Mouse (Mus musculus): Measurements from ENCODE around the gene Tbxas1. TPM values are rescaled to one million over a fixed set of nuclear protein-coding genes. Genes with fewer than 3 reads are reported as not detected.

The Tbxas1 gene
- polyA plus RNA-seq, 1 experiment from 2014 or later: 2.0 TPM

DNA sequence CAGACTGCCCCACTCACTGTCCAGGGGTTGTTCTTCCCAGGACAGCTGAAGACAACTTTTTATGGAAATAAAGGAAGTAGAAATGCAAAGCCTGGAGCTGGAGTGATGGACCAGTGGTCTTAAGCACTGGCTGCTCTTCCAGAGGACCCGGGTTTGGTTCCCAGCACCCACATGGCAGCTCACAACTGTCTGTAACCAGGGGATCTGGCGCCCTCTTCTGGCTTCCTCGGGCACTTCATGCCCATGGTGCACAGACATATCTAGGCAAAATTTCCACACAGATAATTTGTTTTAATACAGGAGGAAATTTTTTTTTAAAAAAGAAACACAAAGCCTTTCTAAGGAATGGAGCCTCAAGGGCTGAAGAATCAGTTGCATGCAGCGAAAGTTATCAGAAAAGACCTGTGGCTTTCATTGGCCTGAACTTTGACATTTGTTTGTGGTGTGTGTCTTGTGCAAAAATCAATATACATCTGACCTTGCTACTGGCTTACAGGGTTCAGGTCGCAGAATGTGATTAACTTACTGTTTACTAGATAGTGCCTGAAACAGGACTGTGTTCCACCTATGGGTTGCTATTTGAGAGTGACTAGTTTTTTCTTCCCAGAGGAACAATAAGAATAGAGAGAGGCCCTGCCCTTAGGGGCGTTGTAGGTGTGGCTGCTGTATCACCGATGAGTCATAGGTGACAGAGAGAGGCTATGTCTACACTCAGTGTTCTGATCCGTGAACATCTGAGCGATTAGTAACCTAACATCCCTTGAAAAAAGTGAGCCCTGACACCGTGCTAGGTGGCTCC, 138.0 kb downstream of the Tbxas1 start:
- 89% methylated on average over 10 of the region's 10 CpGs for WGBS
- no peak for ATAC-seq (ENCODE audit: low read depth)
- no peaks in the 10 kb centered on the region for H3K36me3 ChIP-seq (ENCODE audit: control insufficient read depth, insufficient read depth, low read length)
- no peak overlapping the region for H3K4me3 ChIP-seq (ENCODE audit: low read depth, low read length)
- no peak overlapping the region for H3K27ac ChIP-seq (ENCODE audit: low read depth, low read length)
- no peak overlapping the region for H3K9ac ChIP-seq (replicated peaks; ENCODE audit: low read depth, low read length)
- H3K9me3 ChIP-seq (ENCODE audit: control insufficient read depth, low read length): no peaks in the 10 kb centered on the region
- no peaks in the 10 kb centered on the region for H3K27me3 ChIP-seq (ENCODE audit: control insufficient read depth, insufficient read depth, low read length)
- H3K4me2 ChIP-seq (ENCODE audit: low read depth, low read length): no peak overlapping the region
- no peaks in the 10 kb centered on the region for H3K4me1 ChIP-seq (ENCODE audit: control insufficient read depth, insufficient read depth, low read length)

DNA sequence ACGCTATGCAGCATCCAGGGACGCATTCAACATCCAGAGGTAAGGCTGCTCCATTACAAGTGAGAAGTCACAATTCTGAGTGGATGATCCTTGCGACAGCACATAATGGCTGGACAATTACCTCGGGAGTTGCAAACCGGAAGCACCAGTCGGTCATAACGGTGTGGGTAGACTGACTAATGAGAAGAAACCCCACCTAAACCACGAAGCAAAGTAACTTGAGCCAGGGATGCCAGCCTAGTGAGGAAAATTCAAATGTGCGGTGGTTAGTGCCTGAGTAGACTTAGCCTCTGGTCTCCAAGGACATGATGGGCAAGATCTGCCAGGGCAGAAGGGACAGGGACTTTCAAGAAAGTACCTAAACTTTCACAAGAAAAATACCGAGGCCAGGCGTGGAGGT, 142.7 kb downstream of the Tbxas1 start:
- no peaks in the 10 kb centered on the region for H3K9me3 ChIP-seq (ENCODE audit: control insufficient read depth, low read length)
- H3K27me3 ChIP-seq (ENCODE audit: control insufficient read depth, insufficient read depth, low read length): no peaks in the 10 kb centered on the region
- H3K27ac ChIP-seq (ENCODE audit: low read depth, low read length): no peak overlapping the region
- H3K4me3 ChIP-seq (ENCODE audit: low read depth, low read length): no peak overlapping the region
- no peak overlapping the region for H3K9ac ChIP-seq (replicated peaks; ENCODE audit: low read depth, low read length)
- H3K4me1 ChIP-seq (ENCODE audit: control insufficient read depth, insufficient read depth, low read length): no peaks in the 10 kb centered on the region
- ATAC-seq (ENCODE audit: low read depth): no peak
- no peak overlapping the region for H3K4me2 ChIP-seq (ENCODE audit: low read depth, low read length)
- no peaks in the 10 kb centered on the region for H3K36me3 ChIP-seq (ENCODE audit: control insufficient read depth, insufficient read depth, low read length)
- WGBS: 87% methylated on average over 11 of the region's 11 CpGs

DNA sequence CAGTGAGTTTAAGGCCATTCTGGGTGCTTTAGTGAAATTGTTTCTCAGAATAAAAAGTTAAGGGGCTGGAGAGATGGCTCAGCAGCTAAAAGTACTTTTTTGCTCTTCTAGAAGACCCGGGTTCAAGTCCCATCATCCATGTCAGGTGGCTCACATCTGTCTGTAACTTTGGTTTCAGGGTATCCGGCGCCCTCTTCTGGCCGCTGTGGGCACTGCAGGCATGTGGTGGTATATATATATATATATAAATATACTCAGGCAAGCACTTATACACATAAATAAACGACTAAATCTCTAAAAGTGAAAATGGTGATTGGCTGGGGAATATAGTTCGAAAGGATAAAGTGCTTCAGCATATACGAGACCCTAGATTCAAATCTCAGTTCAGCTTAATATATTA, 143.6 kb downstream of the Tbxas1 start:
- no peaks in the 10 kb centered on the region for H3K27me3 ChIP-seq (ENCODE audit: control insufficient read depth, insufficient read depth, low read length)
- H3K27ac ChIP-seq (ENCODE audit: low read depth, low read length): no peak overlapping the region
- no peaks in the 10 kb centered on the region for H3K4me1 ChIP-seq (ENCODE audit: control insufficient read depth, insufficient read depth, low read length)
- H3K4me2 ChIP-seq (ENCODE audit: low read depth, low read length): no peak overlapping the region
- no peaks in the 10 kb centered on the region for H3K9me3 ChIP-seq (ENCODE audit: control insufficient read depth, low read length)
- no peak for ATAC-seq (ENCODE audit: low read depth)
- no peak overlapping the region for H3K4me3 ChIP-seq (ENCODE audit: low read depth, low read length)
- no peak overlapping the region for H3K9ac ChIP-seq (replicated peaks; ENCODE audit: low read depth, low read length)
- WGBS: 72% methylated on average over 7 of the region's 7 CpGs
- H3K36me3 ChIP-seq (ENCODE audit: control insufficient read depth, insufficient read depth, low read length): no peaks in the 10 kb centered on the region

DNA sequence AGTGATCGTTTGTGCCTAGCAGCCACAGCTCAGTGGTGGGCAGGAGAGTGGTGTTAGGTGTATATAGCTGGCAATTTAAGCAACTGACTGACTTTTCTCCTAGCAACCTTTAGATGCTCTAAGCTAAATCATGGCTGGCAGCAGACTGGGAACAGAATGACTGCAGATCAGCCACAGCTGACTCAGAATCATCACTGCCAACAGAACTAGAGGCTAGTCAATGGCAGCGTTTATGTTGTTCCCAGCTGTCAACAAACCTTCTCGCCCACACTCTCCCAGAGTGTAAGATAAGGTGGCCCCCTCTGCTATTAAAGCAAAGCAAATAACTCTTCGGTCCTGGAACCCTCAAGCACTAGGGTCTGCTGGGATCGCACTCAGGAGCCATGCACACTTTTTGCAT, 144.0 kb downstream of the Tbxas1 start:
- Histone ChIP-seq H3K4me1 (ENCODE audit: control insufficient read depth, insufficient read depth, low read length) (no peaks in the 10 kb centered on the region), H3K27me3 (ENCODE audit: control insufficient read depth, insufficient read depth, low read length) (no peaks in the 10 kb centered on the region), H3K9ac (replicated peaks; ENCODE audit: low read depth, low read length) (no peak overlapping the region), H3K4me3 (ENCODE audit: low read depth, low read length) (no peak overlapping the region), H3K9me3 (ENCODE audit: control insufficient read depth, low read length) (no peaks in the 10 kb centered on the region), H3K36me3 (ENCODE audit: control insufficient read depth, insufficient read depth, low read length) (no peaks in the 10 kb centered on the region), H3K4me2 (ENCODE audit: low read depth, low read length) (no peak overlapping the region), H3K27ac (ENCODE audit: low read depth, low read length) (no peak overlapping the region)
- WGBS: 92% methylated on average over 5 of the region's 5 CpGs
- no peak for ATAC-seq (ENCODE audit: low read depth)

DNA sequence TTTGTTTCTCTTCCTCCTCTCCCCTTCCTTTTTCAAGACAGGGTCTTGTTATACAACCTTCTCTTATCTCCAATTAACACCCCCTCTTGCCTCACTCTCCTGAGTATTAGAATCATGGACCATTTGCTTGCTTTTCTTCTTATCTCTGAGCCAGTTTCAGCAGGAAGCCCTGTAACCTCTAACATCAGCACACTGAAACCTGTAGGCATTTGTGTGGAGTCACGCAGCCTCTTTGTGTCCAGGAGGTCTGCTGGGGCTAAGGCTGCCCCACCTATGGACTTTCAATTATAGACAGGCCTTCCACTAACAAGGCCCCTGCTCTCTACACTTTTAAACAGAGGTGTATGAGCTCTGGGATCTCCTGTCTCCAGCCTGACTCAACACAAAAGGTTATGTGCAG, 146.7 kb downstream of the Tbxas1 start:
- WGBS: 81% methylated on average over 1 of the region's 1 CpGs

DNA sequence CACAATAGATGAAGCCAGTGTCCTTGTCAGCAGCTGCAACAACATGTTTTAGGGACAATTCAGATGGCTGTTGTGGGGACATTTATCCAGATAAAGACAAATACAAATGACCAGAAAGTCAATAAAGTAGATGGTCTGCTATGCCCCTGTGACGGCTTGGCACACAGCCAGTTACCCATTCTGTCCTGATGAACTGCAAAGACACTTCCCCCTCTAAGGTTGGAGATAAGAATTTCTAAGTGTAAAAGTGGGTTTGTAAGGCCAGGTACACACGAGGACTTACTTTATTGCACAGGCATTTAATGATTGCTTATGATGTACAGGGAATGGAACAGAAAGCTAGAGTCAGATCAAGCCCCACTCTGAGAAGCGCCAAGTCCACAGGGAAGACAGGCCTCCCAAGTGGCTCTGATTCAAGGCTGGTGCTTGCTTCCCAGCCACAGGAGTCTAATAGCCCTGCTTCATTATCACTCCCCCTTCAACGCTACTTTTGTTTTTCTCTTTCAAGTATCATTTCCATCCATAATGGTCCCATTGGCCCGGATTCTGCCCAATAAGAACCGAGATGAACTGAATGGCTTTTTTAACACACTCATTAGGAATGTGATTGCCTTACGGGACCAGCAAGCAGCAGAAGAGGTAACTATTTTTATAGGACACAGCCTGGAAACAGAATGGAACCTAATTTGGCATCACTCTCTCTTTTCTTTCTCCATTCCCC, 147.4 kb downstream of the Tbxas1 start:
- Histone ChIP-seq H3K27me3 (ENCODE audit: control insufficient read depth, insufficient read depth, low read length) (no peaks in the 10 kb centered on the region), H3K27ac (ENCODE audit: low read depth, low read length) (peak overlapping the region; percentile 12; the same call in 1 of the 2 replicates), H3K9me3 (ENCODE audit: control insufficient read depth, low read length) (no peaks in the 10 kb centered on the region), H3K4me1 (ENCODE audit: control insufficient read depth, insufficient read depth, low read length) (no peaks in the 10 kb centered on the region), H3K9ac (replicated peaks; ENCODE audit: low read depth, low read length) (no peak overlapping the region), H3K36me3 (ENCODE audit: control insufficient read depth, insufficient read depth, low read length) (no peaks in the 10 kb centered on the region), H3K4me3 (ENCODE audit: low read depth, low read length) (no peak overlapping the region), H3K4me2 (ENCODE audit: low read depth, low read length) (no peak overlapping the region)
- ATAC-seq (ENCODE audit: low read depth): peak; percentile 51; the same call in 1 of the 2 replicates
- WGBS: 29% methylated on average over 7 of the region's 7 CpGs

More for the DNA sequence above, 146.7 kb downstream of the Tbxas1 start:
- ATAC-seq (ENCODE audit: low read depth): no peak
- Histone ChIP-seq H3K9ac (replicated peaks; ENCODE audit: low read depth, low read length) (no peak overlapping the region), H3K4me2 (ENCODE audit: low read depth, low read length) (no peak overlapping the region), H3K4me1 (ENCODE audit: control insufficient read depth, insufficient read depth, low read length) (no peaks in the 10 kb centered on the region), H3K27ac (ENCODE audit: low read depth, low read length) (no peak overlapping the region; the same call in 1 of the 2 replicates), H3K4me3 (ENCODE audit: low read depth, low read length) (no peak overlapping the region), H3K36me3 (ENCODE audit: control insufficient read depth, insufficient read depth, low read length) (no peaks in the 10 kb centered on the region), H3K27me3 (ENCODE audit: control insufficient read depth, insufficient read depth, low read length) (no peaks in the 10 kb centered on the region), H3K9me3 (ENCODE audit: control insufficient read depth, low read length) (no peaks in the 10 kb centered on the region)

DNA sequence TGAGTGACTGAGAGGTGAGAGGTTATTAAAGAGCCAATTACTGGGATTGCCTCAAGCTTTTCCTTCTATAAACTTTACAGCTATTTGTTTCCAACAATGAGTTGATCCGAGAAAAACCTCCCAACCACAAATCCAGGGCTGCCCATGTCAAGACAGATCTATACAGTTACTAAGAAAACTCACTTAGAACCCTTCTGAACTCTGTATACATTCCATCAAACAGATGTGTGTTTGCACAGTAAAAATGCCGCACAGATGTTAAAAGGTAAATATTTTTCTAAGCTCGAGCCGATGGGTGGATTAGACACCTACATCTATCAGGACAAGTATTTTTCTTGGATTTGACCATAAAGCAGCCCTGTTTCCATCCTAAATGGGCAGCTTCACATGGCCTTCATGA, 149.4 kb downstream of the Tbxas1 start:
- no peak overlapping the region for H3K4me3 ChIP-seq (ENCODE audit: low read depth, low read length)
- 66% methylated on average over 4 of the region's 4 CpGs for WGBS
- no peaks in the 10 kb centered on the region for H3K9me3 ChIP-seq (ENCODE audit: control insufficient read depth, low read length)
- no peak overlapping the region for H3K4me2 ChIP-seq (ENCODE audit: low read depth, low read length)
- H3K4me1 ChIP-seq (ENCODE audit: control insufficient read depth, insufficient read depth, low read length): no peaks in the 10 kb centered on the region
- no peak overlapping the region for H3K27ac ChIP-seq (ENCODE audit: low read depth, low read length)
- no peak for ATAC-seq (ENCODE audit: low read depth)
- H3K36me3 ChIP-seq (ENCODE audit: control insufficient read depth, insufficient read depth, low read length): no peaks in the 10 kb centered on the region
- H3K27me3 ChIP-seq (ENCODE audit: control insufficient read depth, insufficient read depth, low read length): no peaks in the 10 kb centered on the region
- H3K9ac ChIP-seq (replicated peaks; ENCODE audit: low read depth, low read length): no peak overlapping the region

DNA sequence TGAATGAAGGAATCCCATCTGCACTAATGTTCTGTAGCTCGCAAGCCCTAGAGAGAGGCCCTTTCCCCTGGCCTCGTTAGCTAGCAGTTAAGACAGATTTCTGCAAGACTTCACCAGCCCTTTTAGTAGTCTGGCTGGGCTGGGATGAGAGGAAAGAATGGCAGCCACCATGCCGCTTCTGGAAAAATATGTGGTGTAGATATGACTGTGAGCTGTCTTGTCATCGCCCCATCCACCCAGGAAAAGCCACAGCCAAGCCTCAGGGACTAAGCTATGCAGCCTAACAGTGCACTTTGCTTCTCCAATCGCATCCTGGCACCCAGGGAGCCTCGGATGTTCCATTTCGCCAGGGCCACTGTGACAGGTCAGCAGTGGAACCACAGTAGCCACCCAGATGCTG, 149.8 kb downstream of the Tbxas1 start:
- 76% methylated on average over 7 of the region's 7 CpGs for WGBS
- no peak overlapping the region for H3K4me3 ChIP-seq (ENCODE audit: low read depth, low read length)
- no peak overlapping the region for H3K4me2 ChIP-seq (ENCODE audit: low read depth, low read length)
- H3K27me3 ChIP-seq (ENCODE audit: control insufficient read depth, insufficient read depth, low read length): no peaks in the 10 kb centered on the region
- H3K9me3 ChIP-seq (ENCODE audit: control insufficient read depth, low read length): no peaks in the 10 kb centered on the region
- H3K36me3 ChIP-seq (ENCODE audit: control insufficient read depth, insufficient read depth, low read length): no peaks in the 10 kb centered on the region
- H3K9ac ChIP-seq (replicated peaks; ENCODE audit: low read depth, low read length): no peak overlapping the region
- 0 out of 2 replicates have a peak overlapping the region, but pooled peaks have one; percentile 2 for H3K27ac ChIP-seq (ENCODE audit: low read depth, low read length)
- no peak for ATAC-seq (ENCODE audit: low read depth)
- no peaks in the 10 kb centered on the region for H3K4me1 ChIP-seq (ENCODE audit: control insufficient read depth, insufficient read depth, low read length)

DNA sequence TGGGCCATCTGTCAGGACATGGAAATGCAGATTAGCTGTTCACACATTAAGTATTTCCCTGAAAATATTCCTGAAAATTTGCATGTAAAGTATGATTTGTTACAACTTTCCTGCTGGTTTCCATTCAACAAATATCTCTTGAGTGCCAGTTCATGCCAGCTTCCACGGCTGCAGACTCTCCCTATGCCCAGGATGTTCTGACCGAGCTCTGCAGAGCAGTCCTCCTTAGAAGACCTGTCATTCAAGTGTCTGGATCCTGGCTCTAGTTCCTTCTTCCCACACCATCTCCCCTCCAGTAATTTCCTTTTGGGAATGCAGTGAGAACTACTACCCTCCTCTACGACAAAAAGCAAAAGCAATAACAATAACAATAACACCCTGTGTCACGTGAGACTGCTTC, 155.5 kb downstream of the Tbxas1 start:
- no peak overlapping the region for H3K9ac ChIP-seq (replicated peaks; ENCODE audit: low read depth, low read length)
- ATAC-seq (ENCODE audit: low read depth): no peak
- no peaks in the 10 kb centered on the region for H3K36me3 ChIP-seq (ENCODE audit: control insufficient read depth, insufficient read depth, low read length)
- H3K4me1 ChIP-seq (ENCODE audit: control insufficient read depth, insufficient read depth, low read length): no peaks in the 10 kb centered on the region
- no peaks in the 10 kb centered on the region for H3K9me3 ChIP-seq (ENCODE audit: control insufficient read depth, low read length)
- H3K4me2 ChIP-seq (ENCODE audit: low read depth, low read length): no peak overlapping the region
- no peak overlapping the region for H3K4me3 ChIP-seq (ENCODE audit: low read depth, low read length)
- H3K27me3 ChIP-seq (ENCODE audit: control insufficient read depth, insufficient read depth, low read length): no peaks in the 10 kb centered on the region
- 68% methylated on average over 4 of the region's 4 CpGs for WGBS
- no peak overlapping the region for H3K27ac ChIP-seq (ENCODE audit: low read depth, low read length)

All from neural tube, embryonic 14.5 days (tissue).